Mouse (Mus musculus): Measurements from ENCODE around the gene Adam33. TPM values are rescaled to one million over a fixed set of nuclear protein-coding genes. Genes with fewer than 3 reads are reported as not detected.
"Not testable (repeated sequence)": the region's sequence is repeated elsewhere in the genome, so short reads cannot be mapped to it uniquely, and the experiment has no call there.

The Adam33 gene
- polyA plus RNA-seq, 1 experiment from 2014 or later: 0.62 TPM

GRCm38 (mm10) chr2:131042988-131043387 is 20.6 kb downstream of the Adam33 start, which contains the start of gene Gfra4:
Gfra4 (minus strand) TSS chr2:131043088.
- Histone ChIP-seq H3K4me3 (replicated peaks) (no peak within 1 kb of the TSS), H3K27ac (replicated peaks) (no peak within 1 kb of the TSS), H3K4me2 (no peak within 1 kb of the TSS), H3K4me1 (replicated peaks) (peaks cover 6% of the 10 kb centered on the region), H3K36me3 (replicated peaks) (no peaks in the 10 kb centered on the region), H3K27me3 (peaks cover 93% of the 10 kb centered on the region), H3K9me3 (replicated peaks) (no peaks in the 10 kb centered on the region), H3K9ac (no peak within 1 kb of the TSS)
- 54% methylated on average over 2 of the region's 2 CpGs for WGBS (ENCODE audit: insufficient replicate concordance)
- ATAC-seq (ENCODE audit: insufficient read depth): no peak

DNA sequence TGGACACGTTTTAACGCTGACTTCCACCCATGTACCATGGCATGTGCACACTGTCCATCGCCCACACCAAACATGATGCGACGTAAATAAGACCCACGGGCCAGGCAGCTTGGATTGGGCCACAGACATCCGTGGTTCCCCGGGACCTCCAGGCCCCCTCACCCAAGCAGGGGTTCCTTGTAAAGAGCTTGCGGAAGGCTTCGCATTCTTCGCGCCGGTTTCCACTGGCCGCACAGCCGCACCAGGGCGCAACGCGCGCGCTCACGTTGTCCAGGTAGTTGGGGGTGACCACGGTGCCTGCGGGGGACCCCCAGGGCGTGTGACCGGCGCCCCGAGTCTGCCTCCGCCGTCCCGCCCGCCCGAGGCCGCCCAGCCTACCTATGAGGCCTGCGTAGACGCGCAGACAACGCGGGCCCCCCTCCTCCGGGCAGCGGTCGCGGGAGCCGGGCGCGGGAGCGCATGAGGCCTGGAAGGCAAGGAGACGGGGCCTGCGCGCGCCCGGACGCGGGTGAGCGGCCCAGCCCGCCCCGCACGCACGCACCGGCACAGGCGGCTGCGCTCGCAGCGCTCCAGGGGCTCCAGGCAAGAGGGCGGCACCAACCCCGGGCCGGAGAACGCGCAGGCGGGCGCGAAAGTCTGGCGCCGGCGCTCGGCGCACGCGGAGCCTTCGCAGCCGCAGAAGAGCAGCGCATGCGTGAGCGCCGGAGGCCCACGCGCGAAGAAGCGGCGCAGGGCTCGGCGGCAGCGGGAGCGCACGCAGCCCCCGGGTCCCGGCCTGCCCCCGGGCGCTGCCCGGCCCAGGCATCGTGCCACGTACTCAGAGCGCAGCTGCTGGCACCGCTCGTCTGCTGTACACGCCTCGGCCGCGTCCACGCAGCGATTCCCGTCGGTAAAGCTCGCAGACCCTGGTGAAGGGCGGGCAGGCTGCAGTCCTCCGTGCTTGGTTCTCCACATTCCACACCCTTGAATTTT is 22.5 kb downstream of the Adam33 start:
- Histone ChIP-seq H3K27ac (replicated peaks) (no peak overlapping the region), H3K9me3 (replicated peaks) (no peaks in the 10 kb centered on the region), H3K9ac (no peak overlapping the region), H3K4me1 (replicated peaks) (peaks cover 6% of the 10 kb centered on the region), H3K4me2 (peak overlapping the region; percentile 56), H3K4me3 (replicated peaks) (peak overlapping the region; percentile 38), H3K36me3 (replicated peaks) (no peaks in the 10 kb centered on the region), H3K27me3 (peaks cover 94% of the 10 kb centered on the region)
- 3% methylated on average over 114 of the region's 115 CpGs for WGBS (ENCODE audit: insufficient replicate concordance)
- no peak for ATAC-seq (ENCODE audit: insufficient read depth)

- Histone ChIP-seq H3K9ac (no peak overlapping the region), H3K27me3 (peaks cover 91% of the 10 kb centered on the region), H3K4me2 (no peak overlapping the region)
Observed at GRCm38 (mm10) chr2:131038675-131039074, 24.9 kb downstream of the Adam33 start.

GRCm38 (mm10) chr2:131038197-131038596 is 25.4 kb downstream of the Adam33 start:
- H3K36me3 ChIP-seq (replicated peaks): no peaks in the 10 kb centered on the region
- H3K9me3 ChIP-seq (replicated peaks): no peaks in the 10 kb centered on the region
- H3K4me3 ChIP-seq (replicated peaks): no peak overlapping the region
- no peak for ATAC-seq (ENCODE audit: insufficient read depth)
- peaks cover 86% of the 10 kb centered on the region for H3K27me3 ChIP-seq
- H3K4me2 ChIP-seq: no peak overlapping the region
- no peaks in the 10 kb centered on the region for H3K4me1 ChIP-seq (replicated peaks)
- H3K9ac ChIP-seq: no peak overlapping the region
- no peak overlapping the region for H3K27ac ChIP-seq (replicated peaks)
- 89% methylated on average over 6 of the region's 6 CpGs for WGBS (ENCODE audit: insufficient replicate concordance)

More at GRCm38 (mm10) chr2:131038675-131039074, 24.9 kb downstream of the Adam33 start:
- H3K27ac ChIP-seq (replicated peaks): no peak overlapping the region
- no peak overlapping the region for H3K4me3 ChIP-seq (replicated peaks)
- 59% methylated on average over 5 of the region's 5 CpGs for WGBS (ENCODE audit: insufficient replicate concordance)
- H3K4me1 ChIP-seq (replicated peaks): no peaks in the 10 kb centered on the region
- ATAC-seq (ENCODE audit: insufficient read depth): no peak
- no peaks in the 10 kb centered on the region for H3K9me3 ChIP-seq (replicated peaks)
- no peaks in the 10 kb centered on the region for H3K36me3 ChIP-seq (replicated peaks)

- H3K9ac ChIP-seq: no peak overlapping the region
- H3K9me3 ChIP-seq (replicated peaks): no peaks in the 10 kb centered on the region
- no peak overlapping the region for H3K27ac ChIP-seq (replicated peaks)
- H3K4me2 ChIP-seq: no peak overlapping the region
- no peak for ATAC-seq (ENCODE audit: insufficient read depth)
- 43% methylated on average over 17 of the region's 17 CpGs for WGBS (ENCODE audit: insufficient replicate concordance)
- H3K36me3 ChIP-seq (replicated peaks): no peaks in the 10 kb centered on the region
- peaks cover 78% of the 10 kb centered on the region for H3K27me3 ChIP-seq
- H3K4me1 ChIP-seq (replicated peaks): no peaks in the 10 kb centered on the region
- no peak overlapping the region for H3K4me3 ChIP-seq (replicated peaks)
Observed at GRCm38 (mm10) chr2:131037226-131037990, 26.2 kb downstream of the Adam33 start.

- no peaks in the 10 kb centered on the region for H3K9me3 ChIP-seq (replicated peaks)
- no peaks in the 10 kb centered on the region for H3K36me3 ChIP-seq (replicated peaks)
- H3K27ac ChIP-seq (replicated peaks): no peak overlapping the region
- no peak overlapping the region for H3K4me2 ChIP-seq
- no peak for ATAC-seq (ENCODE audit: insufficient read depth)
- H3K4me3 ChIP-seq (replicated peaks): no peak overlapping the region
- H3K9ac ChIP-seq: no peak overlapping the region
- H3K27me3 ChIP-seq: peaks cover 71% of the 10 kb centered on the region
- peaks cover 5% of the 10 kb centered on the region for H3K4me1 ChIP-seq (replicated peaks)
Observed at GRCm38 (mm10) chr2:131036757-131037156, 26.9 kb downstream of the Adam33 start.

DNA sequence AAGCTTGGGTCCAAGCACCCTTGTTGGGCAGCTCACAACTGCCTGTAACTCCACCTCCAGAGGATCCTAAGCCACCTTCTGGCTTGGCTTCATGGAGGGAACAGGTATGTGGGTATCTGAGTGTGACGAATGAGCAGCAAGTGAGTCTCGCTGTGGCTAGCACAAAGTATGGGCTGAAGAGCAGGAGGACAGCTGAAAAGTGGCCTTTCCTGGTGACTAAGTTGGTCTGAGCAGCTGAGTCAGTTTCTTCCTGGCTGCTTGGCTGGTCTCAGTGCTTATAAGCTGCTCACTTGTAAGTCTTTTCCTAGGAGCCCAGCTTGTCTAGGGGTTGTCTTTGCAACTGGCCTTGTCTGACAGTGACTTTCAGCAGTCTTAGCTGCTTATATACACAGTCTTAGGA is 27.3 kb downstream of the Adam33 start:
- H3K4me3 ChIP-seq (replicated peaks): no peak overlapping the region
- no peak overlapping the region for H3K27ac ChIP-seq (replicated peaks)
- no peak overlapping the region for H3K4me2 ChIP-seq
- H3K4me1 ChIP-seq (replicated peaks): peaks cover 5% of the 10 kb centered on the region
- ATAC-seq (ENCODE audit: insufficient read depth): no peak
- 62% methylated on average over 2 of the region's 2 CpGs for WGBS (ENCODE audit: insufficient replicate concordance)
- H3K9ac ChIP-seq: no peak overlapping the region
- H3K27me3 ChIP-seq: peaks cover 67% of the 10 kb centered on the region
- no peaks in the 10 kb centered on the region for H3K36me3 ChIP-seq (replicated peaks)
- no peaks in the 10 kb centered on the region for H3K9me3 ChIP-seq (replicated peaks)

GRCm38 (mm10) chr2:131031406-131031805 is 32.2 kb downstream of the Adam33 start:
- peaks cover 31% of the 10 kb centered on the region for H3K4me1 ChIP-seq (replicated peaks)
- WGBS (ENCODE audit: insufficient replicate concordance): 8% methylated on average over 1 of the region's 1 CpGs
- H3K4me2 ChIP-seq: not testable (repeated sequence)

DNA sequence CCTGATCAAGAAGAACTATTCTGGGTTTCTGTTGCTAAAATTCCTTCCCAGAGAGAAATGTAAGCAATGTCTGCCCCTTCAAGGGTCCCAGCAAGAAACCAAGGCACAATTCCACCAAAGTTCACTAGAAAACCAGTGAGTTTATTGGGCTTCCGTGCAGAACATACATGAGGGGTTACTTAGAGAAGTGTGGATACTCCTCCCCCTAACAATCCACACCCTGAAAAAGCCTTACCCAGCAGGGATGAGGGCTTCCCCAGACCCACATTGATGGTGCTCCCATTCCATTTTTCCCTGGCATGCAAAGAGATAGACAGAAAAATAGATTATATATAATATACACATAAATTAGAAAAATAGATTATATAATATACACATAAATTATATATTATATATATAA is 32.6 kb downstream of the Adam33 start:
- 78% methylated on average over 1 of the region's 1 CpGs for WGBS (ENCODE audit: insufficient replicate concordance)
- Histone ChIP-seq H3K9ac (no peak overlapping the region), H3K4me1 (replicated peaks) (peaks cover 31% of the 10 kb centered on the region), H3K27ac (replicated peaks) (peak overlapping the region; percentile 7; the same call in 1 of the 2 replicates), H3K9me3 (replicated peaks) (no peaks in the 10 kb centered on the region), H3K36me3 (replicated peaks) (0 out of 2 replicates have a peak, but pooled peaks cover 1% of the 10 kb centered on the region), H3K27me3 (peaks cover 14% of the 10 kb centered on the region), H3K4me3 (replicated peaks) (no peak overlapping the region), H3K4me2 (0 out of 2 replicates have a peak overlapping the region, but pooled peaks have one; percentile 1)
- ATAC-seq (ENCODE audit: insufficient read depth): peak; percentile 57; the same call in 1 of the 2 replicates

More at GRCm38 (mm10) chr2:131031406-131031805, 32.2 kb downstream of the Adam33 start:
- peak; percentile 81 for ATAC-seq (ENCODE audit: insufficient read depth)
- not testable (repeated sequence) for H3K4me3 ChIP-seq (replicated peaks); H3K36me3 ChIP-seq (replicated peaks); H3K9me3 ChIP-seq (replicated peaks); H3K9ac ChIP-seq; H3K27ac ChIP-seq (replicated peaks)
- peaks cover 18% of the 10 kb centered on the region for H3K27me3 ChIP-seq

DNA sequence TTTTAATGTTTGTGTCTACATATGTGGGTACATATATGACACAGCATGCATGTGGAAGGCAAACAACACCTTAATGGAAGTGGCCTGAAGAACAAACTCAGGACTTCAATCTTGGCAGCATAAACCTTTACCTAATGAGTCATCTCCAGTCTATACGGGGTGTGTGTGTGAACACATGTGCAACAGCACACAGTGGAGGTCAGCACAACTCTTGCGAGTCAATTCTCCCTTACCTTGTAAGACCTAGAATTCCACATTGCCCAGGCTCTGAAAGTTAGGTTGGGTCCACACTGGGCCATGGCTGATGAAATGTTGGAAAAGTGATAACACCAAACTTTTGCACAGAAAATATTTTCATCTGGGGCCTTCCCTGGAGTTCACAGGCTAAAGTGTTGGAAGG is 33.1 kb downstream of the Adam33 start:
- WGBS (ENCODE audit: insufficient replicate concordance): 83% methylated on average over 2 of the region's 2 CpGs

More for the DNA sequence above, 33.1 kb downstream of the Adam33 start:
- Histone ChIP-seq H3K9me3 (replicated peaks) (no peaks in the 10 kb centered on the region), H3K36me3 (replicated peaks) (peaks cover 5% of the 10 kb centered on the region; the same call in 1 of the 2 replicates), H3K27me3 (peaks cover 9% of the 10 kb centered on the region; the same call in 1 of the 2 replicates), H3K9ac (no peak overlapping the region), H3K4me3 (replicated peaks) (no peak overlapping the region), H3K4me1 (replicated peaks) (peaks cover 31% of the 10 kb centered on the region), H3K27ac (replicated peaks) (peak overlapping the region; percentile 7; the same call in 1 of the 2 replicates), H3K4me2 (no peak overlapping the region)
- ATAC-seq (ENCODE audit: insufficient read depth): no peak
